Mouse (Mus musculus) MN1 (cell line): Measurements from ENCODE around the gene Tmeff1.
"Not testable (repeated sequence)": the region's sequence is repeated elsewhere in the genome, so short reads cannot be mapped to it uniquely, and the experiment has no call there.

Source experiments
- DNase-seq: peaks from one replicate; pipeline ENCODE4 v3.0.0-alpha.2; 2016; ENCODE audit warnings: low spot score

Gene Tmeff1

DNA sequence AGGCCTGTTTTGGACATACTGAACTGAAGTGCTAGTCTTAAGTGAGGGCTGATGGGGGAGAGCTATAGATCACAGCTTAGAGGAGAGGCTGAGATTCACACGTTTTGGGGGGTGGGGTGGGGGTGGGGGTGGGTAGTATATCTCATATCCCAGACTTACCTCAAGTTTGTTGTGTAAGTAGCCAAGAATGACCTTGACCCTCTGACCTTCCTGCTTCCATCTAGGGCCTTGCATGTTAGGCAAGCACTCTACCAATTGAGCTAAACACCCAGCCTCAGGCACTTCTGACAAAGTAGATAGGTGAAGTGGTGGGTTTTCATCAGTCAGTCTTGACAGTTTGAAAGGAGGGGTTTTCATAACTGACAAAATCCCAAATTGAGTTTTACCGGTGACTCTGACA lies 92.8 kb downstream of the Tmeff1 start:
- DNase-seq, result no peak

GRCm38 (mm10) chr4:48678793-48679192 lies 93.8 kb downstream of the Tmeff1 start:
- DNase-seq, result no peak

DNA sequence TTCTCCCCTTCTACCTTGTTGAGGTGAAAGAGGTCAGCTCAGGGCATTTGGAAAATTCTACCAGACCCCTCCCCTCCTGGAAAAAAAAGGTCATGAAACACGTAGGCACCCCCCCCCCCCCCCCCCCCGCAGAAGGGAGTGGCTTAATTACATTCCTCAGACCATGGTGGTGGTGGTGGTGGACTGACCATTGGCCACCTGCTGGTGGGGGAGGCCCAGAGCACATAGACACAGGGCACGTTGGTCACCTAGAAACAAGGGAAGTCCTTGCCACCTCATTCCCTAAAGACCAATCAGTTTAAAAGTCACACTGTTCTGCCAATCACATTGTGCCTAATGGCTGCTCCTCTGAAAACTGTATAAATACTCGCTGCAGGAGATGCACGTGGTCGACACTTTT lies 94.8 kb downstream of the Tmeff1 start:
- not testable (repeated sequence) for DNase-seq

DNA sequence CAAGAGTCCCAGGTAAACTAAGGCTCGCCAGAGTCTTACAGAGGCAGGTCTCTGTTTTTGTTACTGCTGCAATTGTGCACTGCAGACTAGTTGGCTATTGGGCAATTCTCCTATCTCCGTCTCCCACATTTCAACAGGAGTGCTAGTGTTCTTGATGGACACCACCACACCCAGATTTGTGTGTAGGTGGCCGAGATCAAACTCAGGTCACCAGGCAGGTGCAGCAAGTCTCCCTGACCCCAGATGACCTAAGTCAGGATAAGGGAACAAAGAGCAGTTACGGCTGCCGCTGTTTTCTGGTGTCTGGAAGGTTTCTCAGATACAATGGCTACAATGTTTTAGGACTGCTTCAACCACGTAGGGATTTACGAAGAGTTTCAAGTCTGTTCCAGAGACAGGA lies 95.2 kb downstream of the Tmeff1 start:
- DNase-seq, result no peak

DNA sequence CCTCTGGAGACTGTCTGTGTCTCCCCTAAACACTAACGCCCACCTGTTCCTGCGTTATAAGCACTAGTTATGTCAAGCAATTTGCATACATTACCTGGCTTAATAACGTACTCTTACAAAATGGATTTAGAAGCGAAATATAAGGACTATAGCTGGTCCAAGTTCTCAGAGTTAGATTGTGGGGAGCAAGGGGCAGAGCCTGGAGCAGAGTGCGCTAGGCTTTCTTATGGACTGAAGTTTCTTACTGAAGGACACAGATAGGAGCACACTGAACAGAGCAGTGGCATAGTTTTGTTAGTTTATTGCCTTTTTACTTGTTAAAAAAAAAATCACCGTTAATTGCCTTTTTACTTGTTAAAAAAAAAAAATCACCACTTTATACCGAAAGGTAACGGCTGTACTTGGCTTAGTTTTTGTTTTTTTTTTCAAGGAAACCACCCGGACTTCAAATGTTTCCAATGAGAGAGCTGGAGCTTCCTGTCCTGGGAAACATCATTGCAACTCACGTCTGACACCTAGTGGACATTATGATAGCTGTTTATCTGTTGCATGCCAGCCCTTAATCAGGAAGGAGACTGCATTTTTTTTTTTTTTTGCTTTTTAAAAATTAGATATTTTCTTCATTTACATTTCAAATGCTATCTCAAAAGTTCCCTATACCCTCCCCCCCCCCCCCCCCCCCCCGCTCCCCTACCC lies 95.8 kb downstream of the Tmeff1 start:
- peak; percentile 81 for DNase-seq

- peak; percentile 36 for DNase-seq
Measured at GRCm38 (mm10) chr4:48683126-48683525, 98.2 kb downstream of the Tmeff1 start.

- DNase-seq, result peak; percentile 76
Measured at GRCm38 (mm10) chr4:48683633-48684209, 98.7 kb downstream of the Tmeff1 start.

GRCm38 (mm10) chr4:48684593-48685187 lies 99.7 kb downstream of the Tmeff1 start:
- DNase-seq, result no peak

GRCm38 (mm10) chr4:48688148-48688547 lies 103.2 kb downstream of the Tmeff1 start:
- DNase-seq, result no peak

- peak; percentile 54 for DNase-seq
Measured at GRCm38 (mm10) chr4:48690640-48691039, 105.7 kb downstream of the Tmeff1 start.

DNA sequence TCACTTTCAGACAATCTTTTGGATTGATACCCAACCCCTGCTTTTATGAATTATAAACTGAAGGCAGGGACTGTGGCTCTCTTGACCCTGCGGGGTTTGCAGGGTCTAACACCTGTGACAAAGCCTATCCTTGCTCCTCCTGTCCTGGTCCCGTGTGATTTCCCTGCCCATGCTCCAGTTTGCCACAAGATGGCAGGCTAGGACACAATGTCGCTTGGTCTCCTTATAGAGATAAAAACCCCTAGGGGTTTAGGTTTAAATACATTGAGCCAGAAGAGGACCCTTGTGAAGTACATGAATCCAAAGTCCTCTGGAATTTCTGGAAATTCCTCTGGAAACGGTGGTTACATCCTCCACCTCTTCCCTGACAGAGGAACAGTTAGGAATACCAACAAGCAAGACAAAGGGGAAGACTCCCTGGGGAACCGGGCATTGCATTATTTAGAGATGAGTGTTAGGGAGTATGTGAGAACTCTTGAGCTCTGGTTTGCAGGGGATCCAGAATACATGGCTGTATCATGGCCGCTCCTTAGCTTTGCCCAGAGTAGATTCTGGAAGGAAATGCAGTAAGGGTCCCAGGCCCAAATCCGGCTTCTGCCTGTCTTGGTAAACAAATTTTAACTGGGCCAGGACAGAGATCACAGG lies 106.9 kb downstream of the Tmeff1 start:
- DNase-seq, result peak; percentile 72

DNA sequence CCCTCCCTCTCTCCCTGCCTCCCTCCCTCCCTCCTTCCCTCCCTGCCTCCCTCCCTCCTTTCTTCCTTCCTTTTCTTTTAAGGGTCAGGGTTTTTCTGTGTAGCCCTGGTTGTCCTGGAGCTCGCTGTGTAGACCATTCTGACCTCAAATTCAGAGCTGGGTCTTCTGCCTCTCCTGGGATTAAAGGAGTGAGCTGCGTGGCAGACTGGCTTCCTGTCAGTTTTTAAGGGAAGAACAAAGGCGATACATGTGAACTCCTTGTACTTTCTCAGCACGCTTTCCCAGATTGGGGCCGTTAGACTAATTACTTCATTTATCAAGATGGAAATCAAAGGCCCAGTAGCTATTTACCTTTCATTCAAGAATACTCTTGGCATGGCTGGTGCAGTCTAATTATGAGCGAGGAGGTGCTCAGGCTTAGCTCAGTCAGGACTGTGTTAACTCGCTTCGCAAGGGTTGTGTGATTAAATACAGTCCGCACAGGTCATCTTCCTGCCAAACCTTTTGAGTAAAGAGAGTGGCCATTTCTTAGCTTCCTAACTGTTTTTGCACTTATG lies 107.8 kb downstream of the Tmeff1 start:
- no peak for DNase-seq

DNA sequence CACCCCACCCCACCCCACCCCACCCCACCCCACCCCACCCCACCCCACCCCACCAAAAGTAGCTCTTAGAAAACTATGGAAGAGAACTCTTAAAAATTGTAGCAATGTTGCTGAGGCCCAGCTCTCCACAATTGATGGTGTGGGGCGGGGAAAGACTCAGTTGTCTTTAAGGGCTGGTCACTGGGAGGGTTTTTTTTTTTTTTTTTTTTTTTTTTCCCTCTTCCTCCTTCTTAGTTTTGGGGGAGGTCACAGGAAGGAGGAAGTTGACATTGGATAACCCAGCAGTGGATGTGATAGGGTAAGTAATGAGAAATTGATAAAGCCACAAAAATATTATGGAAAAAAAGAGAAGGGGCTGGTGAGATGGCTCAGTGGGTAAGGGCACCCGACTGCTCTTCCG lies 111.7 kb downstream of the Tmeff1 start:
- DNase-seq, result no peak

DNA sequence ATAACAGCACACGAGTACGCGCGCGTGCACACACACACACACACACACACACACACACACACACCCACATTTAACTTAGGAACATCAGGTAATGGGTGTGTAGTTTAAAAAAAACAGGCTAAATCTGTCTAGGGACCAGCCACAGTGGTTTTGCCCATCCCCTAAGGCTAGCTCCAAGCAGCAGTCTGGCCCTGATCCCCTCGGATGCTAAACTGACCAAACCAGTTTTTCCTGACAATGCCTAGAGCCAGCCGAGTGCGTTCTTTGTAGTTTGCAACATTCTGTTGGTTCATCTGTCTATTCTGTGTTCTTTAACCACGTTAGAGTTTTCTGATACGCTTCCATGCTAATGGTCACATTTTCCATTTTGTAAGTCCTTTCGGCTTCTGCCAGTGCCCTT lies 112.3 kb downstream of the Tmeff1 start:
- no peak for DNase-seq
